Mouse (Mus musculus) hindbrain, embryonic 11.5 days (tissue): ENCODE results near the gene Slc5a6. TPM values are rescaled to one million over a fixed set of nuclear protein-coding genes. Genes with fewer than 3 reads are reported as not detected.
"Not testable (repeated sequence)": the region's sequence is repeated elsewhere in the genome, so short reads cannot be mapped to it uniquely, and the experiment has no call there.

ENCODE experiments used
- ATAC-seq: fragments of 200-750 bp; cut with Nextera tagmentation; 2 replicates; pipeline ENCODE4 v1.8.0; 2017; ENCODE audit warnings: mild to moderate bottlenecking, moderate TSS enrichment, moderate library complexity; ENCODE audit not compliant: low FRiP score
- DNase-seq: peaks from one replicate; pipeline ENCODE4 v3.0.0-alpha.2; 2015; ENCODE audit warnings: low spot score
- H3K27ac ChIP-seq: fragments of 300-500 bp; sonication (generic); 2 replicates; pipeline ENCODE4 v1.5.1; 2014; ENCODE audit warnings: mild to moderate bottlenecking, low read depth, low read length
- H3K27me3 ChIP-seq: fragments of 300-500 bp; sonication (generic); 2 replicates; pipeline ENCODE4 v1.6.1; 2014; ENCODE audit warnings: mild to moderate bottlenecking, low read length, moderate library complexity, mixed read lengths; ENCODE audit not compliant: control insufficient read depth, insufficient read depth
- H3K36me3 ChIP-seq: fragments of 300-500 bp; sonication (generic); 2 replicates; pipeline ENCODE4 v1.6.1; 2014; ENCODE audit warnings: mild to moderate bottlenecking, low read length, moderate library complexity, mixed read lengths; ENCODE audit not compliant: control insufficient read depth, insufficient read depth
- H3K4me1 ChIP-seq: fragments of 300-500 bp; sonication (generic); replicated peaks from 2 replicates; pipeline ENCODE4 v1.6.1; 2014; ENCODE audit warnings: low read length, mixed read lengths; ENCODE audit not compliant: control insufficient read depth, insufficient read depth
- H3K4me2 ChIP-seq: fragments of 300-500 bp; sonication (generic); replicated peaks from 2 replicates; pipeline ENCODE4 v1.6.1; 2014; ENCODE audit warnings: mild to moderate bottlenecking, low read depth, low read length
- H3K4me3 ChIP-seq: fragments of 300-500 bp; sonication (generic); 2 replicates; pipeline ENCODE4 v1.5.1; 2014; ENCODE audit warnings: low read depth, low read length
- H3K9ac ChIP-seq: fragments of 300-500 bp; sonication (generic); 2 replicates; pipeline ENCODE4 v1.6.1; 2014; ENCODE audit warnings: low read depth, low read length
- H3K9me3 ChIP-seq: fragments of 300-500 bp; sonication (generic); 2 replicates; pipeline ENCODE4 v1.6.1; 2016; ENCODE audit warnings: low read length; ENCODE audit not compliant: control insufficient read depth
- WGBS: fragments of 180-500 bp; shearing (Covaris S2); extraction: QIAGEN DNeasy Blood & Tissue Kit; methylation state at CpG from one replicate; pipeline ENCODE4 v1.1.7; 2014; 5-methylcytosine and 5-hydroxymethylcytosine counted together
- polyA plus RNA-seq: library from polyadenylated mRNA; unstranded; fragments of >200 nt; fragmentation: Nextera tagmentation; extraction: Ambion mirVana; gene quantifications from 2 replicates; pipeline ENCODE4 v1.2.1, GENCODE M21; 2014

The Slc5a6 gene
- polyA plus RNA-seq, 1 experiment from 2014 or later = 6.3 TPM

- H3K4me2 ChIP-seq = no peak overlapping the region
- no peak overlapping the region for H3K9ac ChIP-seq
- no peak overlapping the region for H3K27ac ChIP-seq
- WGBS = 94% methylated on average over 12 of the region's 12 CpGs
- no peak overlapping the region for H3K4me3 ChIP-seq
- DNase-seq = no peak
- H3K4me1 ChIP-seq = no peaks in the 10 kb centered on the region
- H3K36me3 ChIP-seq = peaks cover 25% of the 10 kb centered on the region
- no peaks in the 10 kb centered on the region for H3K27me3 ChIP-seq
- H3K9me3 ChIP-seq = no peaks in the 10 kb centered on the region
- ATAC-seq = no peak
These were observed 24.5 kb upstream of the Slc5a6 start for GRCm38 (mm10) chr5:31073176-31073575.

- peaks cover 22% of the 10 kb centered on the region for H3K36me3 ChIP-seq
These were observed 23.1 kb upstream of the Slc5a6 start for GRCm38 (mm10) chr5:31071821-31072220.

GRCm38 (mm10) chr5:31071059-31071458 lies 22.3 kb upstream of the Slc5a6 start:
- Histone ChIP-seq H3K36me3 (peaks cover 17% of the 10 kb centered on the region), H3K4me1 (no peaks in the 10 kb centered on the region), H3K9ac (no peak overlapping the region), H3K4me2 (no peak overlapping the region), H3K9me3 (no peaks in the 10 kb centered on the region), H3K27ac (no peak overlapping the region), H3K27me3 (no peaks in the 10 kb centered on the region), H3K4me3 (no peak overlapping the region)
- WGBS = 98% methylated on average over 2 of the region's 2 CpGs
- no peak for ATAC-seq
- no peak for DNase-seq

More at GRCm38 (mm10) chr5:31071821-31072220, 23.1 kb upstream of the Slc5a6 start:
- 98% methylated on average over 11 of the region's 11 CpGs for WGBS
- H3K27me3 ChIP-seq = no peaks in the 10 kb centered on the region
- no peaks in the 10 kb centered on the region for H3K4me1 ChIP-seq
- no peak for DNase-seq
- H3K27ac ChIP-seq = no peak overlapping the region
- no peak overlapping the region for H3K9ac ChIP-seq
- H3K9me3 ChIP-seq = no peaks in the 10 kb centered on the region
- no peak overlapping the region for H3K4me2 ChIP-seq
- no peak for ATAC-seq
- H3K4me3 ChIP-seq = no peak overlapping the region

GRCm38 (mm10) chr5:31069810-31070209 lies 21.1 kb upstream of the Slc5a6 start:
- no peaks in the 10 kb centered on the region for H3K27me3 ChIP-seq
- no peak overlapping the region for H3K9ac ChIP-seq
- H3K27ac ChIP-seq = no peak overlapping the region
- DNase-seq (no peak), ATAC-seq (no peak)
- H3K4me3 ChIP-seq = no peak overlapping the region
- no peaks in the 10 kb centered on the region for H3K4me1 ChIP-seq
- 96% methylated on average over 3 of the region's 3 CpGs for WGBS
- peaks cover 15% of the 10 kb centered on the region for H3K36me3 ChIP-seq
- H3K9me3 ChIP-seq = no peaks in the 10 kb centered on the region
- H3K4me2 ChIP-seq = no peak overlapping the region

GRCm38 (mm10) chr5:31055216-31056140 lies 6.8 kb upstream of the Slc5a6 start:
- peak overlapping the region; percentile 92 for H3K4me2 ChIP-seq
- peak overlapping the region; percentile 64 for H3K4me3 ChIP-seq
- H3K36me3 ChIP-seq = 0 out of 2 replicates have a peak, but pooled peaks cover 3% of the 10 kb centered on the region
- peak overlapping the region; percentile 76 for H3K9ac ChIP-seq
- ATAC-seq (no peak), DNase-seq (no peak)
- H3K27me3 ChIP-seq = no peaks in the 10 kb centered on the region
- H3K9me3 ChIP-seq = no peaks in the 10 kb centered on the region
- H3K4me1 ChIP-seq = no peaks in the 10 kb centered on the region; the same call in 1 of the 2 replicates
- WGBS = 20% methylated on average over 19 of the region's 19 CpGs
- H3K27ac ChIP-seq = peak overlapping the region; percentile 3; the same call in 1 of the 2 replicates

GRCm38 (mm10) chr5:31054261-31055215 lies 5.8 kb upstream of the Slc5a6 start, which contains the start of gene Cad:
Cad (plus strand) TSS chr5:31054780.
- 0 out of 2 replicates have a peak, but pooled peaks cover 2% of the 10 kb centered on the region for H3K36me3 ChIP-seq
- H3K9ac ChIP-seq = peak within 1 kb of the TSS; percentile 76
- peak within 1 kb of the TSS; percentile 64 for H3K4me3 ChIP-seq
- peak within 1 kb of the TSS; percentile 3 for H3K27ac ChIP-seq
- DNase-seq = peak; percentile 93
- H3K4me1 ChIP-seq = no peaks in the 10 kb centered on the region; the same call in 1 of the 2 replicates
- WGBS = under 1% methylated on average over 64 of the region's 64 CpGs
- no peaks in the 10 kb centered on the region for H3K27me3 ChIP-seq
- H3K4me2 ChIP-seq = peak within 1 kb of the TSS; percentile 92
- no peaks in the 10 kb centered on the region for H3K9me3 ChIP-seq
- ATAC-seq = peak; percentile 97

GRCm38 (mm10) chr5:31053728-31054127 lies 5.0 kb upstream of the Slc5a6 start:
- H3K4me1 ChIP-seq, DNase-seq, H3K27me3 ChIP-seq, ATAC-seq, H3K9me3 ChIP-seq, H3K36me3 ChIP-seq: not testable (repeated sequence)
- H3K4me3 ChIP-seq = peak overlapping the region; percentile 64
- H3K9ac ChIP-seq = peak overlapping the region; percentile 76
- peak overlapping the region; percentile 92 for H3K4me2 ChIP-seq
- H3K27ac ChIP-seq = 0 out of 2 replicates have a peak overlapping the region, but pooled peaks have one; percentile 3
- 70% methylated on average over 4 of the region's 4 CpGs for WGBS

- DNase-seq (no peak), ATAC-seq (no peak)
- H3K27me3 ChIP-seq = no peaks in the 10 kb centered on the region
- H3K4me2 ChIP-seq = no peak overlapping the region
- no peak overlapping the region for H3K27ac ChIP-seq
- no peak overlapping the region for H3K4me3 ChIP-seq
- no peaks in the 10 kb centered on the region for H3K9me3 ChIP-seq
- H3K9ac ChIP-seq = no peak overlapping the region
- no peaks in the 10 kb centered on the region for H3K36me3 ChIP-seq
- H3K4me1 ChIP-seq = no peaks in the 10 kb centered on the region; the same call in 1 of the 2 replicates
These were observed 1.7 kb upstream of the Slc5a6 start for GRCm38 (mm10) chr5:31050427-31050826.
